Mouse (Mus musculus): Measurements from ENCODE around the gene Gm20683.

DNA sequence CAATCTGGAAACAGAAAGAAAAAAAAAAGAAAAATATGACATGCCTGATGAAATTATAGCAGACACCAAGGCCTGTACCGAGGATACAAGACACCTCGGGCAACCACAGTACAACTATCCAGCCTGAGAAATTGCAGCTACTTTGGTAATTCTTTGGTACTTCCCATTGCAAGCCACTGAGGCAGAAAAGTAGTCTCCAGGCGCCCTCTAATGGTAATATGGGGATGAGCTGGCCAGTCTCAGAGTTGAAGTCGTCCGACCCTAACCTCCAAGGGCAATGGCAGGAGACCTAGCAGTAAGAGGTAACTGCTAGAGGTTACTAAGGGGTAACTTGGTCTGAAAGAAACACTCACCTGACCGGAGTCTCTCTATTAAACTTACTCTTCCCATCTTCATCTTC, 40.5 kb downstream of the Gm20683 start:
- TF ChIP-seq CTCF (IDR thresholded peaks at IDR 0.05; ENCODE audit: borderline replicate concordance, insufficient read depth, low read depth, low read length) (peak; percentile 82), POLR2A (IDR thresholded peaks at IDR 0.05; ENCODE audit: borderline replicate concordance, insufficient read depth, low read length) (no peak)

Measured in cerebellum, adult 2 months (tissue).